Mouse (Mus musculus): ENCODE measurements around the gene Ap1m1. TPM values are rescaled to one million over a fixed set of nuclear protein-coding genes. Genes with fewer than 3 reads are reported as not detected.

Gene Ap1m1
- polyA plus RNA-seq, 1 experiment from 2014 or later, result 54.0 TPM

DNA sequence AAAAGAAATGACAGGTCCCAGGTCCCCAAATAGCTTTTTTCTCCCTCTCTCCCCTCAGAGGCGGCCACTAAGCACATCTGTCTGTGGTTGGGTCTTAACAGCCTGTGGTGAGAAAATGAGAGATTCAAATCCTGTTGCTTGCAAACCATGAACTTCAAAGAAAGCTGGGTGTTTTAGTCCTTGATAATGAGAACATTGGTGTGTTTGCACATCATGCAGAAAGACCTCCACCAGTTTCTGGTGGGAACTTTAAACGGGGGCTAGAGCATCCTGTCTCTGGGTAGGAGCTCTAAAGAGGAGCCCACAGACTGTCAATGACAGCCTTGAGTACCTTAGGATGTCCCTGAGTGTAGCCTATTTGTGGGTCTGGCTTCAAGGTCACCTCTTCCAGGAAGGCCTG is 51.3 kb downstream of the Ap1m1 start:
- Histone ChIP-seq H3K9me3 (ENCODE audit: control insufficient read depth) (no peaks in the 10 kb centered on the region), H3K36me3 (ENCODE audit: control insufficient read depth, insufficient read depth) (no peaks in the 10 kb centered on the region), H3K4me1 (replicated peaks; ENCODE audit: control insufficient read depth, insufficient read depth, low read length) (no peaks in the 10 kb centered on the region), H3K4me2 (replicated peaks; ENCODE audit: low read depth) (no peak overlapping the region), H3K27ac (ENCODE audit: low read depth, low read length) (no peak overlapping the region), H3K27me3 (replicated peaks; ENCODE audit: control insufficient read depth, insufficient read depth, low read length) (no peaks in the 10 kb centered on the region), H3K9ac (ENCODE audit: low read depth, low read length) (no peak overlapping the region), H3K4me3 (ENCODE audit: low read depth, low read length) (no peak overlapping the region)
- WGBS, result 77% methylated on average over 2 of the region's 2 CpGs
- no peak for ATAC-seq
- no peak for TF ChIP-seq CTCF (IDR thresholded peaks at IDR 0.05; ENCODE audit: low read depth)

- no peak for TF ChIP-seq CTCF (IDR thresholded peaks at IDR 0.05; ENCODE audit: low read depth)
- no peaks in the 10 kb centered on the region for H3K4me1 ChIP-seq (replicated peaks; ENCODE audit: control insufficient read depth, insufficient read depth, low read length)
- no peak overlapping the region for H3K4me2 ChIP-seq (replicated peaks; ENCODE audit: low read depth)
- no peaks in the 10 kb centered on the region for H3K36me3 ChIP-seq (ENCODE audit: control insufficient read depth, insufficient read depth)
- no peak for ATAC-seq
- H3K27ac ChIP-seq (ENCODE audit: low read depth, low read length), result no peak overlapping the region
- no peak overlapping the region for H3K4me3 ChIP-seq (ENCODE audit: low read depth, low read length)
- H3K9ac ChIP-seq (ENCODE audit: low read depth, low read length), result no peak overlapping the region
- H3K9me3 ChIP-seq (ENCODE audit: control insufficient read depth), result no peaks in the 10 kb centered on the region
- H3K27me3 ChIP-seq (replicated peaks; ENCODE audit: control insufficient read depth, insufficient read depth, low read length), result no peaks in the 10 kb centered on the region
Measured at GRCm38 (mm10) chr8:72293309-72293708, 53.5 kb downstream of the Ap1m1 start.

- no peak for TF ChIP-seq CTCF (IDR thresholded peaks at IDR 0.05; ENCODE audit: low read depth)
- WGBS, result 67% methylated on average over 3 of the region's 3 CpGs
- Histone ChIP-seq H3K9ac (ENCODE audit: low read depth, low read length) (no peak overlapping the region), H3K4me1 (replicated peaks; ENCODE audit: control insufficient read depth, insufficient read depth, low read length) (no peaks in the 10 kb centered on the region), H3K36me3 (ENCODE audit: control insufficient read depth, insufficient read depth) (no peaks in the 10 kb centered on the region), H3K4me2 (replicated peaks; ENCODE audit: low read depth) (no peak overlapping the region), H3K4me3 (ENCODE audit: low read depth, low read length) (no peak overlapping the region), H3K27ac (ENCODE audit: low read depth, low read length) (peak overlapping the region; percentile 61), H3K9me3 (ENCODE audit: control insufficient read depth) (no peaks in the 10 kb centered on the region), H3K27me3 (replicated peaks; ENCODE audit: control insufficient read depth, insufficient read depth, low read length) (no peaks in the 10 kb centered on the region)
- ATAC-seq, result no peak
Measured at GRCm38 (mm10) chr8:72295125-72295524, 55.3 kb downstream of the Ap1m1 start.

- peak; percentile 5; the same call in 1 of the 2 replicates for TF ChIP-seq CTCF (IDR thresholded peaks at IDR 0.05; ENCODE audit: low read depth)
- Histone ChIP-seq H3K9me3 (ENCODE audit: control insufficient read depth) (no peaks in the 10 kb centered on the region), H3K4me2 (replicated peaks; ENCODE audit: low read depth) (no peak overlapping the region), H3K4me1 (replicated peaks; ENCODE audit: control insufficient read depth, insufficient read depth, low read length) (no peaks in the 10 kb centered on the region), H3K36me3 (ENCODE audit: control insufficient read depth, insufficient read depth) (no peaks in the 10 kb centered on the region), H3K27me3 (replicated peaks; ENCODE audit: control insufficient read depth, insufficient read depth, low read length) (no peaks in the 10 kb centered on the region), H3K9ac (ENCODE audit: low read depth, low read length) (no peak overlapping the region), H3K4me3 (ENCODE audit: low read depth, low read length) (no peak overlapping the region), H3K27ac (ENCODE audit: low read depth, low read length) (peak overlapping the region; percentile 61)
- WGBS, result 38% methylated on average over 8 of the region's 8 CpGs
- peak; percentile 75 for ATAC-seq
Measured at GRCm38 (mm10) chr8:72295679-72296078, 55.9 kb downstream of the Ap1m1 start.

DNA sequence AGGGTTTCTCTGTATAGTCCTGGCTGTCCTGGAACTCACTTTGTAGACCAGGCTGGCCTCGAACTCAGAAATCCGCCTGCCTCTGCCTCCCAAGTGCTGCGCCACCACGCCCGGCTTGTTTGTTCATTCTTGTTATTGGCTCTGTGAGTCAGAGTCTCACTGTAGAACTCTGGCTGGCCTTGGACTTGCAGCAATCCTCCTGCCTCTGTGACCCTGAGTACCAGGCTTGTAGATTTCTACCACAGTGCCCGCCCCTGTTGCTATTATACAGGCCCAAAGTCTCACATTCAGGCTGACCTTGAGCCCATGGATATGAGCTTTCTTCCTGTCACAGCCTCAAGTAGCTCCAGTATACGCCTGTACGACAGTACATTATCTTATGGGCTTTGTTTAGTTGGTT is 56.7 kb downstream of the Ap1m1 start:
- H3K9me3 ChIP-seq (ENCODE audit: control insufficient read depth), result no peaks in the 10 kb centered on the region
- H3K36me3 ChIP-seq (ENCODE audit: control insufficient read depth, insufficient read depth), result no peaks in the 10 kb centered on the region
- no peaks in the 10 kb centered on the region for H3K27me3 ChIP-seq (replicated peaks; ENCODE audit: control insufficient read depth, insufficient read depth, low read length)
- ATAC-seq, result no peak
- H3K4me2 ChIP-seq (replicated peaks; ENCODE audit: low read depth), result no peak overlapping the region
- H3K9ac ChIP-seq (ENCODE audit: low read depth, low read length), result no peak overlapping the region
- H3K4me3 ChIP-seq (ENCODE audit: low read depth, low read length), result no peak overlapping the region
- H3K4me1 ChIP-seq (replicated peaks; ENCODE audit: control insufficient read depth, insufficient read depth, low read length), result no peaks in the 10 kb centered on the region
- no peak for TF ChIP-seq CTCF (IDR thresholded peaks at IDR 0.05; ENCODE audit: low read depth)
- no peak overlapping the region for H3K27ac ChIP-seq (ENCODE audit: low read depth, low read length)
- WGBS, result 94% methylated on average over 8 of the region's 8 CpGs

DNA sequence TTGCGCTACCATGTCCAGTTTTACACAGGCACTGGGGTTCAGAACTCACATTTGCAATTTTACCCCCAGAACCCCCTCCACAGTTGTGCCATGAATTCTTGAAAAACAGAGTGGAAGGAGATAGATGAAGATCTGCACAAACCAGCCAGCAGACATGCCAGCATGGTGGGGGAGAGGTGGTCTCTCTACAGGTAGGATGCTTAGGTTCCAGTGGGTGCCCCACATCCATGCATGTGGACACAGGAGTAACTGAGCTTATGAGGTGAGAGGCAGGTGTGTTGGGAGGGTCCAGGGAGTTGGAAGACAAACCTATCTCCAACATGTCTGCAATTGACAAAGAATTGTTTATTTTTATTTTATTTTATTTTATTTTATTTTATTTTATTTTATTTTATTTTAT is 59.1 kb downstream of the Ap1m1 start:
- WGBS, result 90% methylated on average over 1 of the region's 1 CpGs
- Histone ChIP-seq H3K9ac (ENCODE audit: low read depth, low read length) (no peak overlapping the region), H3K27ac (ENCODE audit: low read depth, low read length) (no peak overlapping the region), H3K36me3 (ENCODE audit: control insufficient read depth, insufficient read depth) (no peaks in the 10 kb centered on the region), H3K27me3 (replicated peaks; ENCODE audit: control insufficient read depth, insufficient read depth, low read length) (no peaks in the 10 kb centered on the region), H3K4me3 (ENCODE audit: low read depth, low read length) (no peak overlapping the region), H3K9me3 (ENCODE audit: control insufficient read depth) (no peaks in the 10 kb centered on the region), H3K4me2 (replicated peaks; ENCODE audit: low read depth) (no peak overlapping the region), H3K4me1 (replicated peaks; ENCODE audit: control insufficient read depth, insufficient read depth, low read length) (no peaks in the 10 kb centered on the region)
- ATAC-seq, result no peak
- no peak for TF ChIP-seq CTCF (IDR thresholded peaks at IDR 0.05; ENCODE audit: low read depth)

Data from intestine, postnatal 0 days (tissue).